Mouse (Mus musculus) left cerebral cortex, adult 18-20 months (tissue): ENCODE measurements around the gene Tcp1. TPM values are rescaled to one million over a fixed set of nuclear protein-coding genes. Genes with fewer than 3 reads are reported as not detected.
"Not testable (repeated sequence)": the region's sequence is repeated elsewhere in the genome, so short reads cannot be mapped to it uniquely, and the experiment has no call there.

Experiments used
- DNase-seq, 2 experiments: peaks; one replicate each; pipeline ENCODE4 v3.0.0; 2021 to 2022; ENCODE audit warnings: low spot score in 2 of 2, mixed read lengths in 1 of 2
- long read RNA-seq, 2 experiments: library from polyadenylated mRNA; stranded (forward); transcript quantifications; one replicate each; pipeline ENCODE4 v2.0.0; 2021
- total RNA-seq, 2 experiments: library from RNA; stranded (reverse); gene quantifications; 2 replicates each; pipeline ENCODE4 v1.2.3; 2021

The Tcp1 gene
- 100 to 1,000 TPM; 221 to 227 TPM for total RNA-seq
- long read RNA-seq, experiment 1, transcript Tcp1-209 (12 exons, 2,446 nt): major isoform, 173 of 209 reads
- long read RNA-seq, experiment 1, partial matches to known transcripts: 21 of 209 reads
- long read RNA-seq, experiment 1, other reads (novel, unspliced or antisense): 10 of 209 reads
- long read RNA-seq, experiment 2, transcript Tcp1-209 (12 exons, 2,446 nt): major isoform, 127 of 150 reads
- long read RNA-seq, experiment 2, partial matches to known transcripts: 19 of 150 reads
- long read RNA-seq, experiment 2, other reads (novel, unspliced or antisense): 2 of 150 reads

- no peak for DNase-seq
These were observed at the start of gene Tcp1 for GRCm38 (mm10) chr17:12915488-12915880. TSS of gene Tcp1 (plus strand) at chr17:12915701.

GRCm38 (mm10) chr17:12866853-12867252, 48.6 kb upstream of the Tcp1 start:
- DNase-seq: peak; percentile 70 to 71

DNA sequence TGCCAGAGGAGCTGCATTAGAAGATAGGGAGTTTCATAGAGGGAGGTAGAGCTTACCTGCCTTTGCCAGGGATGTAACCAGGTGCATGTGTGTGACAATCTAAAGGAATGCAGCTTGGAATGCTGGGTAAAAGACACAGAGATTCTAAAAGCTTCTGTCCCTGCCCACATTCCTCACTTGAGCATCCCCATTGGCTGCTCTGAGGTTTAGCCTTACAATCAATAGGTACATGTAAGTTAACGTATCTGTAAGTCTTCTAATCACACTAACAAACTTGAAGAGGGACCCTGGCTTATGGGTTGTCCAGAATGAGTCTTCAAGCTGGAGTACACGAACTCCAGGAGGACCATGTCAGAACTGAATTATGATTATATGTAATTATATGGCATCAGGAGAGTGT, 47.5 kb upstream of the Tcp1 start, which contains the start of gene Mas1:
Gene Mas1, minus strand, starts transcription at position 101 of the 400 bp plus-strand sequence.
- DNase-seq: no peak

DNA sequence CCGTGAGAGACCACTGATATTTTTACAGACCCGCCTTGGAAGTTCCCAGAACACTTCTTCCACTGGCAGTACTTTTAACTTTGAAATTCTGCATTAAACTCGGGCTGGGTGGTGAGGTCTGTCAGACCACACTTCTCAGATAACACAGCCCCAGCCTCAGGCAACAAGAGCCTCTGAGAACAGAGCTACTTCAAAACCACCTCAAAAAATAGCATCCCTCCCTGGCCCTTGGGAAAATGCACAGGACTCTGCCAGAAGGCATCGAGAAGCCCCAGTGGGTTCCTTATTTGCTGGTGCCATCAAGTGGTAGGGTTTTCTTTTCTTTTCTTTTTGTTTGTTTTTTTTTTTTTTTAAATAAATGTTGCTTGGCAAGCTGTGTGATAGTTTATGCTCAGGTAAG, 46.9 kb upstream of the Tcp1 start:
- no peak for DNase-seq

DNA sequence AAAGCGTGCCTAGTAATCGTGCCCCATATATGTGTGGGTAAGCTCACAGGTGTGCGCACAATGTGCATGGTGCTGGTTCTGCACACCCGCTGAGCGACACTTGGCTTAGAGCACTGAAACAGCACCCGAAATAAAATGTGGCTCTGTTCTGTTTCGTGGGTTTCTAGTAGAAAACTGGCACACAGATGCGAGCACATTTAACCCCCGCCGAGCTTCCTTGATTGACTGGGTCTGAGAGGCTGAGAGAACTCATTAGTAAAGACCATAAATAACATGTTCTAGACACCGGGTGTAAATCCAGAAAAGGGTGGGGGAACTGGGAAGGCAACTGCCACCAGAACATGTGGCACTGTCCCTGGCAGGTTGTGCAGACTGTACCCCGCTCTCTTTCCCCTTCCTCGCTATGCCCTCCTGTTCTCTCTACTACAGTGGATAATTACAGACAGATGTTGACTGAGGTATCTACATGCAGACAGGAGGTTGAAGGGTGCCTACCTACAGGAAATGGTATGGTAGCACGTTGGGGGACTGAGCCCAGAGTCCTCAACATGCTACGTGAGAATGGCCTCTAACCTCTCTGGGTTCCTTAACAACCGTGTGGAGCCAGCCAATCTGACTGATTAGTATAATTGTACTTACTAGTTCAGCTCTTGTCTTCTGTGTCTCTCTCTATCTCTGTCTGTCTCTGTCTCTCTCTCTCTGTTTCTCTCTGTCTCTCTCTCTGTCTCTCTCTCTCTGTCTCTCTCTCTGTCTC, 43.0 kb upstream of the Tcp1 start:
- peak in 1 of 2 experiments; percentile 36 for DNase-seq

DNA sequence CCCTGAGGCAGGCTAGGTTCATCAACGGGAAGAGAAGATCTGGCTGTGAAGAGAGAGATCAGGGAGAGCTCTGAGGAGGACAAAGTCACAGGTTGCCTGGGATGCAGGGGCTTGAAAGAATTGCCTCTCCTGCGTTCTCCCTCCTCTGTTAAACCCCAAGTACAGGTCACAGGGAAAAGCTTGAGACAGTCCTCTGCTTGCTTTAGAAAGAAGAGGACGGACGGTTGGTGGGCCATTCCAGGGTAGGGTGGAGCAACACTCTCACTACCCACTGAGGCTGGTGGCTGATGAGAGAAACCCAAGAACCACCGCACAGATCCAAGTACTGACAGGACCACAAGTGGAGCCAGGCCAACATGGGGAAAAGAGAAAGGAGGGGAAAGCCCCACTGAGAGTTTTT, 39.8 kb upstream of the Tcp1 start, which contains the start of gene Mrgprh:
Gene Mrgprh, plus strand, starts transcription at position 301 of the 400 bp plus-strand sequence.
- DNase-seq: no peak

DNA sequence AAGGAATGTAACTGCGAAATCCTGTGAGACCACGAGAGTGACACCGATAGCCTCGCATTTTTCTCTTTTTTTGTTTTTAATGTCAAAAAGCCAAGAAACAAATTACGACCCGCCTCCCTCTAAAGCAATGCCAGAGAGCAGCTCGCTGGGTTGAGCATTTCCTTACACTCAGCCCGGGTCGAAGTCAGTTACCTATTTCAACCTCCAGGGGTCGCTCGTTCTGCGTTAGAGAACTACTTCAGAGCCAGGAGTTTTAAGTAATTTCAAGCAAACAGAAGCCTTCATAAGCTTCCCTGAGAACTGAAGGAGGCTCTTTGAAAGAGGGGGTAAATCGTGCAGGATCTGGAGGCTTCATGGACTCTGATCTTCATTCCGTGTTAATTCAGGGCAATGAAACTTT, 35.3 kb upstream of the Tcp1 start:
- peak; percentile 84 to 86 for DNase-seq

GRCm38 (mm10) chr17:12881216-12881615, 34.3 kb upstream of the Tcp1 start:
- no peak for DNase-seq

GRCm38 (mm10) chr17:12886620-12887019, 28.9 kb upstream of the Tcp1 start:
- DNase-seq: no peak

DNA sequence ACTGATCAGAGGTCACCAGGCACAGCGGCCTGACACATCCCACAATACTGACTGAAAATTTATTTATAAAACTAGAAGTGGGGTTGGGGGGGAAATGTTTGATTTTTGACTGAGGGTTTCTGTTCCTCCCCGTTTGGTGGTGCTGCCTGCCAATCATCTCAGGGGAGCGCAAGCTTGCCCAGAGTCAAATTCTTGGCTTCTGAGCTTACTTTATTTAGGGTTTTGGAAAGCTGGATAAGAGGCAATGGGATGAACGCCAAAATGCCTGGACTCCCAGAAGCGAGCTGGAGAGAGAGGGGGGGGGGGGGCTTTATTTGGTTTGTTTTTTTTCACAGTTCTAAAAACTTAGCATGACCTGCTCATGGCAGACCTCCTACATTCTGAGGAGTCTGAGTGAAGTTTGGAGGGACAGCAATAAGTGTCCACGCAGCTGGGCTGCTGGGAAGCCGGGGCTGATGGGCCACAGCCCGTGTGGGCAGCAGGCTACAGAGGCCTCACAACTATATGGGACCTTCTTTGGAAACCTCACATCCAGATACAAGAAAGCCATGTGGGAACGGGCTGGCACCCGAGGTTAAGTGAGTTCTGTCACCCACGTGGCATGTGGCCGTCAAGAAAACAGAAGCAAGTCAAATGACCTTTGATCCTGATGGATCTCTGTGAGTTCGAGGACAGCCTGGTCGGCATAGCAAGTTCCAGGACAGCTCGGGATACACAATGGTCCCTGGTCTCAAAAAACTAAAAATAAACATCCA, 28.3 kb upstream of the Tcp1 start:
- DNase-seq: no peak

DNA sequence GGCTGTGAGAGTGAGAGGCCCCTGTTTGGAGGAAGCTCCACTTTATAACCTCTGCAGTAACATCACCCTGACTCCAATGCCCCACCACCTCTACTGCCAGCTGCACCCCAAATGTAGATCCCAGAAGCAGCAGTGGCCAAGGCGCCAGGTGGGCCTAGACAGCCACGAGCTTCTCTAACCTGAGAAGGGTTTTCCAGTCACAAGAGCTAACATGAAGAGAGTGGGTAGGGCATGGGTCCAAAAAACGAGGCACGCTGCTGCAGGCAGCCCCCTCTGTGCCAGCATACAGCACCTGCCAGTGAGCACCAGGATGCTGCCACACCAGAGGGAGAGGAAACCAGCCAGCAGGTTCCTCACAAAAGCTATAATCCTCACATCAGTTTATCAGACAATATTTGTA, 24.4 kb upstream of the Tcp1 start:
- no peak for DNase-seq

- no peak for DNase-seq
These were observed 23.5 kb upstream of the Tcp1 start for GRCm38 (mm10) chr17:12892033-12892432.

GRCm38 (mm10) chr17:12897674-12898073, 17.8 kb upstream of the Tcp1 start:
- DNase-seq: no peak

GRCm38 (mm10) chr17:12898607-12899006, 16.9 kb upstream of the Tcp1 start:
- DNase-seq: not testable (repeated sequence)

DNA sequence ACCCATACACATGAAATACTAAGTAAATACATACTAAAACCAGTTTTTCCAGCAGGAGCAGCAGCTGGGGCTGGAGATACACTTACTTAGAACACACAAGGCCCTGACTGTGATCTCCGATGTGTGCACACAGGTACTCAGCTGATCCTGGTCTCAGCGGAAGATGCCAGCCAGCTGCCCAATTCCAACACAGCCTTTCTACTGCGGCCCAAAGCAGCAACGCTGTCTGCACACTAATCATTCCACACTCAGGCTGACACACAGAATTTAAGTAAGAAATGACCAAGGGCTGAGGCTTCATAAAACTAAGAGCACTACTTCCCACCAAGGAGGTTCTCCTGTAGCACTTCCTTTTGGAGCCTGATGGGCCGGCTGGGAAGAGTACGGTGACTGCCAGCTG, 13.2 kb upstream of the Tcp1 start:
- DNase-seq: no peak

DNA sequence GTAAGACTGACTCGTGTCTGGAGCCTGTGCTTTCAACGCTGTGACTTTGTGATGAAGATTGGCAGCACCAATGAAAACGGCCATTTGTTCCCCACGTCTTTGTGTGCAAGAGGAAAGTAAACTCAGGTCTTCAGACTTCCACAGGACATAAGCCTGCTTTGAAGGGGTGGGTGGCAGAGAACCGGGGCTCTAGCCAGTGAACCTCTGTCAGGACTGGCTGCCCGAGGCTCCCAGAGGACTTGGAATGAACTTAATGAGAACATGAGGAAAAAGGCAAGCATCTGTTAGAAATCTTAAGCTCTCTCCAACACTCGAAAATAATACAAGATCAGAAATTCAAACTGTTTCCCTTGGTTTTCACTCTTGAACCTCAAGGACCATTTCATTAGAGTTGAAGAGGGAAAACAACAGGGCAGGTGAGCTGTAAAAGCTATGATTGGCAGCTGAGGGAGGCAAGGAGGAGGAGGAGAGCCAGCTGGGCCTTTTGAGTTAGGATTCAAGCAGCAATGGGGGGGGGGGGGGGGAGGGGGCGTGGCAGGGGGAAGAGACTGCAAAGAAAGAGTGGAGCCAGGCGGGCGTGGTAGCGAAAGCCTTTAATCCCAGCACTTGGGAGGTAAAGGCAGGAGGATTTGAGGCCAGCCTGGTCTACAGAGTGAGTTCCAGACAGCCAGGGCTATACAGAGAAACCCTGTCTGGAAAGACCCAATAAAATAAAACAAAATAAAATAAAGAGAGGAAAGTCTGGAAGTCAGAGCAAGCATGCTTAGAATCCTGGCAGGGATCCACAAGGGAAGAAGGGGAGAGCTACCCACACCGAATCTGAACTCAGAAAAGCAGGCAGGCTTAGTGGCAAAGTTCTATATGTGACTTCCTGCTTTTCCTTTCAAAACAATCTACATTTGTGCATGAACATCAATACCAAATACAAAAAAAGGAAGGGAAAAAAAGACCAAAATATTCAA, 11.8 kb upstream of the Tcp1 start:
- no peak for DNase-seq

GRCm38 (mm10) chr17:12904349-12904748, 11.2 kb upstream of the Tcp1 start:
- no peak for DNase-seq

DNA sequence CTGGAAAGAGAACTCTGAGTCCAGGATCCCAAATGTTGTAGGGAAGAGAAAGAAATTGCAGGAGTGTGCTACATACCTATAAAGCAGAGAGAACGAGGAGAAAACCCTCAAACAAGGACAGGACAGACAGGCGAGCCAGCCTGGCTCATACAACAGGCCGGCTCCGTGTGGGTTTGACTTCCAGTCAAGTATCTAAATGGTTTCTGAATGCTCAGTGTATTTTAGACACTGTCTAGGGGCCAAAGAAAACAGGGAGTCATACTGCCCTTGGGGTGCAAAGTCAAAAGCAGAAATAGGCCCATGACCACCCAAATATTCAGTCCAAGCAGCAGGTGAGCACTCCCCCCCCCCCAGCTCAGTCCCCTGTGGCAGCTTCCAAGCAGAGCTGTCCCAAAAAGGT, 9.7 kb upstream of the Tcp1 start:
- DNase-seq: no peak

DNA sequence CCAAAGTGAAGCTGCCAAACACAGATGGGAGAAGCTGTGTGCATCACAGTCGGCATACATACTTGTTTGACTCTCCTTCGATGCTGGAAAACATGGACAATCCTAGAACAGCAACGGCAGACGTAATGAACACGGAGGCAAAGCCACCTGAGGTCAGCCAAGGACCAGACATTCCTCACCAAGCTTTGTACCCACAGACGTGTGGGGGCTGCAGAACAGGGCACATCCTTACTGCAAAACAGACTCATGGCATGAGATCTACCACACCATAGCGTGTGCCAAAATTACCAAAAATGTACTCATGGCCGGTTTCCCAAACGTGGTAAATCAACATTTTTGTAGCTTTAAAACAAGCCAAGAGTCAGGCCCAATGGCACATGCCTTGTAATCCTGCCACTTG, 9.1 kb upstream of the Tcp1 start:
- no peak for DNase-seq
